Mouse (Mus musculus): ENCODE measurements around the gene Dcaf11. TPM values are rescaled to one million over a fixed set of nuclear protein-coding genes. Genes with fewer than 3 reads are reported as not detected.

Gene Dcaf11
- polyA plus RNA-seq, 1 experiment from 2014 or later = 137 TPM

DNA sequence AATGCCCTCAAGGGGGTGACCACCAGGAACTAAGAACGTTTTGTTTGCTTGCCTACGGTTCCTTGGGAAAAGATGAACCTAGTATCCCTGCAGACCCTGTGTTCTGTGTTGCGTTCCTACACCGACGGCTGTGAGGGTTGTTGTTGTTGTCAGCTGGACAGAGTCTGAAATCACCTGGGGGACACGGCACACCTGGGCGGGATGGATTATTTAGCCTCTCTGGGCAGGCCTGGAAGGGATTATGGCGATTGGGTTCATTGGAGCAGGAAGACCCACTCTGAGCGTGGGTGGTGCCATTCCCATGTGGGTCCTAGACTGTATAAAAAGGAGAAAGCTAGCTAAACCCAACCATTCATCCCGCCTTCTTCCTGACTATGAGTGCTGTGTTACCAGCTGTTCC lies 2.1 kb downstream of the Dcaf11 start:
- peaks cover 18% of the 10 kb centered on the region for H3K36me3 ChIP-seq (ENCODE audit: control insufficient read depth, insufficient read depth, low read length)
- 87% methylated on average over 10 of the region's 10 CpGs for WGBS
- H3K9ac ChIP-seq (ENCODE audit: low read depth, low read length) = no peak overlapping the region
- H3K27ac ChIP-seq (ENCODE audit: low read length) = no peak overlapping the region
- no peak overlapping the region for H3K4me2 ChIP-seq (ENCODE audit: low read length)
- H3K27me3 ChIP-seq (ENCODE audit: control insufficient read depth, insufficient read depth, low read depth, low read length) = no peaks in the 10 kb centered on the region
- no peak for ATAC-seq
- no peaks in the 10 kb centered on the region for H3K9me3 ChIP-seq (replicated peaks; ENCODE audit: control insufficient read depth, low read length, poor library complexity, severe bottlenecking)
- peaks cover 20% of the 10 kb centered on the region for H3K4me1 ChIP-seq (ENCODE audit: control insufficient read depth, insufficient read depth, low read length)
- no peak overlapping the region for H3K4me3 ChIP-seq (ENCODE audit: low read depth, low read length)

DNA sequence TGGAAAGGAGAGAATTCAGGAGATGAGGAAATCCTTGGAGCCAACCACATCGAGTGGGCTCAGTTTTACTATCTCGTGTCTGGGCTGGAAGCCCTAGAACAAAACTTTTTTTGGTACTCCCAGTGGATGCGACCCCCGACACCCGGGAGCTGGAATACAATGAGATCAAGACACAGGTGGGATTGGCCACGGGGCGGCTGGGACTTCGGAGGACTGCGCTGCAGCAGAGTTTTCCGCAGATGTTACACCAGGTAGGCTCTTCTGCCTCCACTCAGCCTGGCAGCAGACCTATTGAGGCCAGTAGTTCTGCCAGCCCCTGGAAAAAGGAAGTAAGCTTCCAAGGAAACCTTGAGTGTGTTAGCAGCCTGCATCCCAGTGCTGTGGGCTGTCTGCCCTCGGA lies 3.4 kb downstream of the Dcaf11 start:
- Histone ChIP-seq H3K9ac (ENCODE audit: low read depth, low read length) (no peak overlapping the region), H3K4me2 (ENCODE audit: low read length) (no peak overlapping the region), H3K27ac (ENCODE audit: low read length) (no peak overlapping the region), H3K27me3 (ENCODE audit: control insufficient read depth, insufficient read depth, low read depth, low read length) (no peaks in the 10 kb centered on the region), H3K4me3 (ENCODE audit: low read depth, low read length) (no peak overlapping the region), H3K36me3 (ENCODE audit: control insufficient read depth, insufficient read depth, low read length) (peaks cover 23% of the 10 kb centered on the region), H3K9me3 (replicated peaks; ENCODE audit: control insufficient read depth, low read length, poor library complexity, severe bottlenecking) (no peaks in the 10 kb centered on the region), H3K4me1 (ENCODE audit: control insufficient read depth, insufficient read depth, low read length) (peaks cover 20% of the 10 kb centered on the region)
- ATAC-seq = no peak
- WGBS = 93% methylated on average over 11 of the region's 11 CpGs

DNA sequence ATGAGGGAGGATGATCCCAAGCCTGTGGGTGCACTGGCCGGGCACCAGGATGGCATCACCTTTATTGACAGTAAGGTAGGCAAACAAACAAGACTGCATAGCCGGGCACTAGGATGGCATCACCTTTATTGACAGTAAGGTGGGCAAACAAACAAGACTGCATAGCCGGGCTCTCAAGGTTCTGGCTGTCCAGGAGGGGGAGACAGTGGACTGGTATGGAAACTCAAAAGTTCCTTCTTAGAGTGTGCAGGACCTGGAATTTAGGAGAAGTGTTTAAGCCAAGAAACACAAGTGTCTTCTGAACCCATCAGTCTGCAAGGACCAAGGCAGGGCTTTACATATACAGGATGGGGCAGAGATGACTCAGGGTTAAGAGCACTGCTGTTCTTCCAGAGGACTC lies 5.9 kb downstream of the Dcaf11 start:
- no peaks in the 10 kb centered on the region for H3K27me3 ChIP-seq (ENCODE audit: control insufficient read depth, insufficient read depth, low read depth, low read length)
- H3K4me1 ChIP-seq (ENCODE audit: control insufficient read depth, insufficient read depth, low read length) = peaks cover 16% of the 10 kb centered on the region
- H3K36me3 ChIP-seq (ENCODE audit: control insufficient read depth, insufficient read depth, low read length) = peaks cover 34% of the 10 kb centered on the region
- H3K4me3 ChIP-seq (ENCODE audit: low read depth, low read length) = no peak overlapping the region
- ATAC-seq = no peak
- no peak overlapping the region for H3K9ac ChIP-seq (ENCODE audit: low read depth, low read length)
- no peak overlapping the region for H3K27ac ChIP-seq (ENCODE audit: low read length)
- 93% methylated on average over 3 of the region's 3 CpGs for WGBS
- H3K4me2 ChIP-seq (ENCODE audit: low read length) = no peak overlapping the region
- no peaks in the 10 kb centered on the region for H3K9me3 ChIP-seq (replicated peaks; ENCODE audit: control insufficient read depth, low read length, poor library complexity, severe bottlenecking)

DNA sequence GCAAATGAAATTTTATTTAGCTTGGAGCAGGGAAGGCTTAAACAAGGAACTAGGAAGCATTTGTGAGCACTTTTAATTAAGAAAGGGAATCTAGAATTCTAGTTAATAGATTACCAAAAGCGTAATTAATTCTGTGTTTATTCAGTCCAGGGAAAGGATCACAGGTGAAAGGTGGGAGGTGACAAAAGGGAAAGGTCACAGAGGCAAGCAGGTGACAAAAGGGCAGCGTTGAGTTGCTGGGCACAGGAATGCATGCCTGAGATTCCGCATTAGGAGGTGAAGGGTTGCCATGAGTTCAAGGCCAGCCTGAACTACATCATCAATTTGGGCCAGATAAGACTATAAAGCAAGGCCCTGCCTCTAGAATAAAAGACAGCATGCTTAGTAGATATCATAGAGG lies 7.7 kb downstream of the Dcaf11 start:
- no peak for ATAC-seq
- Histone ChIP-seq H3K27me3 (ENCODE audit: control insufficient read depth, insufficient read depth, low read depth, low read length) (no peaks in the 10 kb centered on the region), H3K4me3 (ENCODE audit: low read depth, low read length) (no peak overlapping the region), H3K4me1 (ENCODE audit: control insufficient read depth, insufficient read depth, low read length) (0 out of 2 replicates have a peak, but pooled peaks cover under 1% of the 10 kb centered on the region), H3K9ac (ENCODE audit: low read depth, low read length) (no peak overlapping the region), H3K36me3 (ENCODE audit: control insufficient read depth, insufficient read depth, low read length) (peaks cover 34% of the 10 kb centered on the region), H3K4me2 (ENCODE audit: low read length) (no peak overlapping the region), H3K9me3 (replicated peaks; ENCODE audit: control insufficient read depth, low read length, poor library complexity, severe bottlenecking) (no peaks in the 10 kb centered on the region), H3K27ac (ENCODE audit: low read length) (no peak overlapping the region)
- WGBS = 91% methylated on average over 3 of the region's 3 CpGs

DNA sequence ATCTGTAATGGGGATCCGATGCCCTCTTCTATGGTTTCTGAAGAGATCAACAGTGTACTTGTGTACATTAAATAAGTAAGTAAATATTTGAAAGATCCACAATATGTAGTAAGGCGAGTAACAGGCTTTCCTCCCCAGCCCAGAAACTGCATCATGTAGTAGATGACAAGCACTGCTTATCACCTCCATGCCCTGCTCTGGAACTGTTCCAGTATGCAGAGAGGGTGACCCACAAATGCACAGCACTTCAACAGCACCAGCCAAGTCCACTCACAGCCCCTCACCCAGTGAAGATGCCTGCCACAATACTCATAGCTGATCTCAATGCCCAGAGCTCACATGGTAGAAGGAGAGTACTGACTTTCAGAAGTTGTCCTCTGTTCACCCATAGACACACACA lies 10.8 kb downstream of the Dcaf11 start:
- WGBS = 93% methylated on average over 2 of the region's 2 CpGs
- Histone ChIP-seq H3K36me3 (ENCODE audit: control insufficient read depth, insufficient read depth, low read length) (peaks cover 21% of the 10 kb centered on the region; the same call in 1 of the 2 replicates), H3K4me2 (ENCODE audit: low read length) (no peak overlapping the region), H3K4me1 (ENCODE audit: control insufficient read depth, insufficient read depth, low read length) (no peaks in the 10 kb centered on the region), H3K27me3 (ENCODE audit: control insufficient read depth, insufficient read depth, low read depth, low read length) (no peaks in the 10 kb centered on the region), H3K9ac (ENCODE audit: low read depth, low read length) (no peak overlapping the region), H3K27ac (ENCODE audit: low read length) (no peak overlapping the region), H3K4me3 (ENCODE audit: low read depth, low read length) (no peak overlapping the region), H3K9me3 (replicated peaks; ENCODE audit: control insufficient read depth, low read length, poor library complexity, severe bottlenecking) (no peaks in the 10 kb centered on the region)
- no peak for ATAC-seq

DNA sequence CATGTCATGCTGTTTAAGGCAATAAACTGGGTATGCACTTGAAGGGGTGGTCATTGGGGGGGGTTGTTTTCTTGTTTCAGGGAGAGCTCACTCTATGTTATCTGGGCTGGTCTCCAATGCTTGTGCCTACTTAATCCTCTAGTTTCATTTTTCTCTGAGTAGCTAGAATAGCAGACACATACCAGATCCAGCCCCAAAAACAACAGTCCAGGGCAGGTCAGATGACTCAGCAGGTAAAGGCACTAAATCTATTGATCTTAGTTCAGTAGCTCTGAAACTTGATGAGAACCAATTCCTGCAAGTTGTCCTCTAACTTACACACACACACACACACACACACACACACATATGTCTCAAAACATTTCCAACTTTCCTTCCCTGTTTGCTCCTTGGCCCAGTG lies 12.0 kb downstream of the Dcaf11 start:
- no peak overlapping the region for H3K4me3 ChIP-seq (ENCODE audit: low read depth, low read length)
- H3K36me3 ChIP-seq (ENCODE audit: control insufficient read depth, insufficient read depth, low read length) = peaks cover 17% of the 10 kb centered on the region; the same call in 1 of the 2 replicates
- H3K9me3 ChIP-seq (replicated peaks; ENCODE audit: control insufficient read depth, low read length, poor library complexity, severe bottlenecking) = no peaks in the 10 kb centered on the region
- H3K4me2 ChIP-seq (ENCODE audit: low read length) = no peak overlapping the region
- ATAC-seq = no peak
- H3K27me3 ChIP-seq (ENCODE audit: control insufficient read depth, insufficient read depth, low read depth, low read length) = no peaks in the 10 kb centered on the region
- no peak overlapping the region for H3K27ac ChIP-seq (ENCODE audit: low read length)
- H3K4me1 ChIP-seq (ENCODE audit: control insufficient read depth, insufficient read depth, low read length) = no peaks in the 10 kb centered on the region
- no peak overlapping the region for H3K9ac ChIP-seq (ENCODE audit: low read depth, low read length)

DNA sequence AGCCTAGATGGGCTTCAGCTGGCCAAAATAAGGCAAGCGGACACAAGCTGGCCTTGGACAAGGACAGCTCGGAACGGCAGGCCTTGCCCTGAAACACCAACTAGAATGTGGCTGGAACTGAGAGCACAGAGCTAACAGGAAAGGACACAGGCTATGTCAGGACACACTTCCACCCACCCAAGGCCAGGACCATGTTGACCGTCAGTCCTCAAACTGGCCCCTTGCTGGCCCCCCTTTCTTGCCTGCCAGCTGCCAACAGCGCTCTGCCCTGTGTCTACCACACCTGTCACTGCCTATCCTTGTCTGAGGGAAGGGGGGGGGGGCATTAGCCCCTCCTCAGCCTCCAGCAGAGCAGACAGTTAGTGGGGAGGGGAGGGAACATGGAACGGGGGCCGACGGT lies 15.5 kb downstream of the Dcaf11 start, which contains the start of gene Fitm1:
Gene Fitm1 (plus strand): TSS at position 316 of the 400 bp plus-strand sequence.
- Histone ChIP-seq H3K27me3 (ENCODE audit: control insufficient read depth, insufficient read depth, low read depth, low read length) (no peaks in the 10 kb centered on the region), H3K9me3 (replicated peaks; ENCODE audit: control insufficient read depth, low read length, poor library complexity, severe bottlenecking) (no peaks in the 10 kb centered on the region), H3K4me1 (ENCODE audit: control insufficient read depth, insufficient read depth, low read length) (peaks cover 9% of the 10 kb centered on the region), H3K4me2 (ENCODE audit: low read length) (no peak within 1 kb of the TSS), H3K9ac (ENCODE audit: low read depth, low read length) (no peak within 1 kb of the TSS), H3K27ac (ENCODE audit: low read length) (no peak within 1 kb of the TSS), H3K36me3 (ENCODE audit: control insufficient read depth, insufficient read depth, low read length) (no peaks in the 10 kb centered on the region), H3K4me3 (ENCODE audit: low read depth, low read length) (no peak within 1 kb of the TSS)
- no peak for ATAC-seq
- 87% methylated on average over 8 of the region's 8 CpGs for WGBS

DNA sequence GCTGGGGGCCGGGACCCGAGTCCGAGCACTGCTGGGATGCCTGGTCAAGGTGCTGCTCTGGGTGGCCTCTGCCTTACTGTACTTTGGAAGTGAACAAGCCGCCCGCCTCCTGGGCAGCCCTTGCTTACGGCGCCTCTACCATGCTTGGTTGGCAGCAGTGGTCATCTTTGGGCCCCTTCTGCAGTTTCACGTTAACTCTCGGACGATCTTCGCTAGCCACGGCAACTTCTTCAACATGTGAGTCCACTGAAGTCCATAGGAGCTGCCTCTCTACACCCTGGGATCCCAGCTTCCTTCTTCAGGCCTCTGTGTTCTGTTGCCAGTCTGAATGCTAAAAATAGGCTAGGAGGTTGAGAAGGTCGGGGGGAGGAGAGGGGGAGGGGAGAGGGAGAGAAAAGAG lies 15.9 kb downstream of the Dcaf11 start:
- Histone ChIP-seq H3K4me1 (ENCODE audit: control insufficient read depth, insufficient read depth, low read length) (peaks cover 9% of the 10 kb centered on the region), H3K9ac (ENCODE audit: low read depth, low read length) (no peak overlapping the region), H3K4me2 (ENCODE audit: low read length) (no peak overlapping the region), H3K27me3 (ENCODE audit: control insufficient read depth, insufficient read depth, low read depth, low read length) (no peaks in the 10 kb centered on the region), H3K4me3 (ENCODE audit: low read depth, low read length) (no peak overlapping the region), H3K36me3 (ENCODE audit: control insufficient read depth, insufficient read depth, low read length) (no peaks in the 10 kb centered on the region), H3K9me3 (replicated peaks; ENCODE audit: control insufficient read depth, low read length, poor library complexity, severe bottlenecking) (no peaks in the 10 kb centered on the region), H3K27ac (ENCODE audit: low read length) (no peak overlapping the region)
- 77% methylated on average over 13 of the region's 13 CpGs for WGBS
- ATAC-seq = no peak

DNA sequence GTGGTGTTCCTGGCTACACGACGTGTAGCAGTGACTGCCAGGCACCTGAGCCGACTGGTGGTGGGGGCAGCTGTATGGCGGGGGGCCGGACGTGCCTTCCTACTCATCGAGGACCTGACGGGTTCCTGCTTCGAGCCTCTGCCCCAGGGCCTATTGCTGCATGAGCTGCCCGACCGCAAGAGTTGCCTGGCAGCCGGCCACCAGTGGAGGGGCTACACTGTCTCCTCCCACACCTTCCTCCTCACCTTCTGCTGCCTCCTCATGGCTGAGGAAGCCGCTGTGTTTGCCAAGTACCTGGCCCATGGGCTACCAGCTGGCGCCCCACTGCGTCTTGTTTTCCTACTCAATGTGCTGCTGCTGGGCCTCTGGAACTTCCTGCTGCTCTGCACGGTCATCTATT lies 16.6 kb downstream of the Dcaf11 start:
- ATAC-seq = no peak
- Histone ChIP-seq H3K4me1 (ENCODE audit: control insufficient read depth, insufficient read depth, low read length) (peaks cover 9% of the 10 kb centered on the region), H3K9me3 (replicated peaks; ENCODE audit: control insufficient read depth, low read length, poor library complexity, severe bottlenecking) (no peaks in the 10 kb centered on the region), H3K4me2 (ENCODE audit: low read length) (no peak overlapping the region), H3K36me3 (ENCODE audit: control insufficient read depth, insufficient read depth, low read length) (no peaks in the 10 kb centered on the region), H3K27ac (ENCODE audit: low read length) (no peak overlapping the region), H3K4me3 (ENCODE audit: low read depth, low read length) (no peak overlapping the region), H3K9ac (ENCODE audit: low read depth, low read length) (no peak overlapping the region), H3K27me3 (ENCODE audit: control insufficient read depth, insufficient read depth, low read depth, low read length) (no peaks in the 10 kb centered on the region)
- 83% methylated on average over 16 of the region's 16 CpGs for WGBS
